Mouse (Mus musculus): ENCODE results near the gene Hrh1.

- TF ChIP-seq CTCF (IDR thresholded peaks at IDR 0.05) (no peak), EP300 (IDR thresholded peaks at IDR 0.05) (no peak)
Observed at GRCm38 (mm10) chr6:114354635-114355034, 43.1 kb upstream of the Hrh1 start.

All from lung, postnatal 0 days (tissue).